Mouse (Mus musculus): Measurements from ENCODE around the gene Rassf5.

The Rassf5 gene

DNA sequence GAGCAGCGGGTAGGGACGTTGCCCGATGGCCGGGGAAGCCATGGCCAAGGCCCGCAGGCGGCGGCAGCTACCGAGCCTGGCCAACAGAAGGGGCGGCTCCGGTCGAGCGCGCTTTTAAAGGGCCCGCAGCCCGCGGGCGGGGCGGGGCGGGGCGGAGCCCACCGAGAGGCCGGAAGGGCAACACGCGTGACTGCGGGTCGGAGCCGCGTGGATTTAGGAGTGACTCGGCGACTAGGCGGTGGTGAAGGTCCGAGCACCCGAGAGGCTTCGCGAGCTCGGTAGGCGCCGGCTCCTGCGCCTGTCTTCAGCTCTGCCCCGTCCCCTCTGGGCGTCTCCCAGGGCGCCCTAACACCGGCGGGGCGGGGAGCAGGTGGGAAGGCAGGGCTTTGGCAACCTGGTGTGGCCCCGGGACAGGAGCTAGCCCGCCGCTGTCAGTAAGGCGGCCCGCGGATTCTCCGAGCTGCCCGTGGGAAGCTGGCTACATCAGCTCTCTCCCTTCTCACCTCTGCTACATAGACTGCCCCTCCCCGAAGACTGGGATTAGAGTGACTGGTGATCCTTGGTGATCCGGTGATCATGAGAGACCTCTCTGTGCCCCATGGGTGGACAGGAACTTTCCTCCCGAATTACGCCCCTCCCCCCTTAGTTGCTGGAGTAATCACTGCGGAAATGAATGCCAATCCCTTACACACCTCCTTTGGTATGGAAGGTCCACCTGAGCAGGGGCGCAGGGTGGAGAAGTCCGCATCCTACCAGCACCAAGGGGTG, at the start of gene Rassf5:
Gene Rassf5, minus strand, starts transcription at position 170 of the 768 bp plus-strand sequence.
- in situ Hi-C loops (cut with MboI, MseI) = no loop called here

DNA sequence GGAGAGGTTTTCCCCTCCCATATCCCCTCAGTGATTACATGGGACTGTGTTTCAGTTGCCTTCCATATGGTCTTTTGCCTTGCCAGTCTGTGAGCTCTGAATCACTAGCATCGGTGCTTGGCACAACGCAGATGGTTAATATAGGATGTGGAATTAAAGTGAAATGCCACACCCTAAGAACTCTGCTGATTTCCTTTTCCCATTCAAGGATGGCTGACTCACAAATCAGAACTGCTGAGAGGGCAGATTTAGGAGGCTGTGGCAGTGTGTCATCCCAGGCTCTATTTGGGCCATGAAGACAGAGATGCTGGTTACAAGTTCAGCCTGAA, 48.8 kb upstream of the Rassf5 start:
- in situ Hi-C loops (cut with MboI, MseI) = no loop called here

- in situ Hi-C loops (cut with MboI, MseI) = no loop called here
These were observed 48.3 kb upstream of the Rassf5 start for GRCm38 (mm10) chr1:131293221-131293921.

- in situ Hi-C loops (cut with MboI, MseI) = no loop called here
These were observed 45.6 kb upstream of the Rassf5 start for GRCm38 (mm10) chr1:131290648-131291047.

- in situ Hi-C loops (cut with MboI, MseI) = loop anchor here (5.0 kb wide), 1 partner anchor 263 kb away; no protein-coding TSS in a partner anchor
These were observed 43.9 kb upstream of the Rassf5 start for GRCm38 (mm10) chr1:131288938-131289337.

DNA sequence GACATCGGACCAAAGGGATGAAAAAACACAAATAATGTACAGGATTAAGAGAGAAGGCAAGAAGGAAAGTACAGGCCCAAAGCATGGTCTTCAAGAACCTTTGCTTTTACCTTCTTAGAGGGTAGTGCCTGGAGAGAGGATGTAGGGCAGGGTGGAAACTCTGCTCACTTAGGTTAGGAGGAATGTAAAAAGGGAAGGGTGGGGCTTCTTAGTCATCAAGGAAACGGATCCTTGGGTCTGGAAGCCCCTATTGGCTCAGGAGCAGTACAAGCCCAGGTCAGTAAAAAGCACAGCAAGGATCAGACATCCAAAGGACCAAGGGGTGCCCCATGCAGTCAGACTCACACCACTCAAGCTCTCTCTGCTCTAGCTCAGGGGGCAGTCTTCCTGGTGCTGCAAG, 42.2 kb upstream of the Rassf5 start:
- in situ Hi-C loops (cut with MboI, MseI) = loop anchor here (5.0 kb wide), 1 partner anchor 265 kb away; no protein-coding TSS in a partner anchor

- in situ Hi-C loops (cut with MboI, MseI) = loop anchor here (5.0 kb wide), 1 partner anchor 265 kb away; no protein-coding TSS in a partner anchor
These were observed 41.7 kb upstream of the Rassf5 start for GRCm38 (mm10) chr1:131286803-131287202.

- in situ Hi-C loops (cut with MboI, MseI) = loop anchor here (5.0 kb wide), 1 partner anchor 268 kb away; no protein-coding TSS in a partner anchor
These were observed 39.6 kb upstream of the Rassf5 start for GRCm38 (mm10) chr1:131284616-131285015.

DNA sequence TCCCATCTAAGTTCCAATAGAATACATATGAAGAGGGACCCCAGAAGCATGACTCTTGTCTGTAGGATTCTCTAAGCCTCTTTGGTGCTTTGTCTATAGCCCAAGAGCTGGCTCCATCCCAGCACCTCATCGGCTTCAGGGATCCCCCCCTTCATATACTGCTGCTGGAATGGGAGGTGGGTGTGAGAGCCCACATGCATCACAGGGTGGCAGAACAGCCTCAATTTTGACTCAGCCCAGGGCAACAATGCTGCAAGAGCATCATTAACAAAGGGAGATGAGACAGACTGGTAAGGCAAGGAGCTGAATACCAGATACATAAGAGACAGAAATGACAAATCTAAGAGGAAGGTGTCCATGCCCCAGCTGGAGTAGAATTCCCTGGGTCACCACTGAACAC, 39.1 kb upstream of the Rassf5 start:
- in situ Hi-C loops (cut with MboI, MseI) = no loop called here

DNA sequence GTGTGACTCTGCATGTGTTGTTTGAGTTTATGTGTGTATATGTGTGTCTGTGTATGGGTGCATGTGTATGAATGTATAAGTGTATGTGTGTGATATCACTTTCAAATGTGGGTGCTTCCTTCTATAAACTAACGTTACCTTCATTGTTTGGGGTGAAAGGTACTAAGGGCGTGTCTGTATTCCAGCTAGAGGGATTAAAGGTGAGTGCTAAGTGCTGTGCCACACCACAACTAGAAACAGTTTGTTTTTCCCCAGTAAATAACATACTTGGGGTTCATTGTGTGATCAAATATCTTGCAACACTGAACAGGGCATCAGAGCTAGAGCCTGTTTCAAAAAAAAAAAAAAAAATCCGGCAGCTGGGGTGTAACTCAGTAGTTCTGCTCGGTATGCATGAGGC, 36.7 kb upstream of the Rassf5 start:
- in situ Hi-C loops (cut with MboI, MseI) = no loop called here

GRCm38 (mm10) chr1:131280280-131280679, 35.2 kb upstream of the Rassf5 start:
- in situ Hi-C loops (cut with MboI, MseI) = no loop called here

GRCm38 (mm10) chr1:131279456-131279776, 34.4 kb upstream of the Rassf5 start, which contains the start of gene Ikbke:
Ikbke (minus strand) TSS chr1:131279606.
- in situ Hi-C loops (cut with MboI, MseI) = no loop called here

- in situ Hi-C loops (cut with MboI, MseI) = no loop called here
These were observed 33.8 kb upstream of the Rassf5 start for GRCm38 (mm10) chr1:131278606-131279455.

GRCm38 (mm10) chr1:131276831-131277230, 31.8 kb upstream of the Rassf5 start:
- in situ Hi-C loops (cut with MboI, MseI) = no loop called here

GRCm38 (mm10) chr1:131275577-131275976, 30.5 kb upstream of the Rassf5 start:
- in situ Hi-C loops (cut with MboI, MseI) = no loop called here

GRCm38 (mm10) chr1:131274725-131275539, 29.9 kb upstream of the Rassf5 start:
- in situ Hi-C loops (cut with MboI, MseI) = no loop called here

DNA sequence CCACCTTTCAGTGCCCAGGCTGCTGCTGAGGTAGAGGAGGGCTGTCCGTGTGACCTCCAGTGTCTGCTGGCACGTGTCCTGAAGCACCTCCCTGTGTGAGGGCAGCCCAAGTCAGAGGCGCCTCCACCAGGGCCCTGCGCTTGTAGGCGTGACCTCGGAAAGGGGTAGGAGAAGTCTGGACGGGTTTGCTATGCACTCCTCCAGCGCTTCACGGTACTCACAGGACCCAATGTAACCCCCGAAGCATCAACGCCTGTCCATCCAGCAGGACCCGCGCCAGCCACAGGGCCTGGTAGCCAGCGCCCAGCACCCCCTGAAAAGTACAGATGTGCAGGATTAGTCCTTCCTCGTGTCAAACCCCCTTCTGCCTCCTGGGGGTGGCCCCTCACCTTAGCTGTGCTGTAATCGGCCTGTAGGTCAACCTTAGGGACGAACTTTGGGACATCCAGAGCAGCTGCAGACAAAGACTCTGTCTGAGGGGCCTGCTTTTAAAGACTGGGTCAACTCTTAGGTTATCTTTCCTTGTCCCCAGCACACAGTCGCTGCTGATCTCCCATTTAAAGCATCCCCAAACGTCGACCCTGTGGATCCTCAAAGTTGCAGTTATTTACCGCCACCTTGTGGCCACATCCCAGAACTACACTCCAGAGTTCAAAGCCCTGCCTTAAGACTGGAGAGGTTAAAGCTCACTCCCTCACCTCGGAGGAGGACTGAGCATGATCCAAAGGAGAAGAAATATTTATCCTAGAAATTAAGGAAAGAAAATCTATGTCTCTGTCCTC, 24.9 kb upstream of the Rassf5 start:
- in situ Hi-C loops (cut with MboI, MseI) = no loop called here

GRCm38 (mm10) chr1:131268776-131269175, 23.7 kb upstream of the Rassf5 start:
- in situ Hi-C loops (cut with MboI, MseI) = no loop called here

DNA sequence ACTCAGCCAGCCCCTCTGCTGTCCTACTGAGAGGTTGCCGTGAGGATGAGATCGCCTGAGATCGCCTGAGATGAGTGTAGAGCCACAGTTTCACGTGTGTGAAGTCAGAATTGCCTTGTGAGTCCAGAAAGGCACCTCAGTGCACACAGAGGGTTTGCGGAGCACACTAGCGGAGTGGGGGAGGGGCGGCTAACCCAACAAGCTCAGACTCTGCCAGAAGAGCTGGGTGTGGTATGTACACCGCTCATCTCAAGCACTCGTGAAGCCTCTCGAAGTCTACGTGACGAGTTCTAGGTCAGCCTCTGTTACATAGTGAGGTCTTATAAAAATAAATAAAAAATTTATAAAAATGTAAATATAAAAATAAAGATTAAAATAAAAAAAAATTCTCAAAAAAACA, 18.8 kb upstream of the Rassf5 start:
- in situ Hi-C loops (cut with MboI, MseI) = loop anchor here (5.0 kb wide), 1 partner anchor 92 kb away; no protein-coding TSS in a partner anchor

DNA sequence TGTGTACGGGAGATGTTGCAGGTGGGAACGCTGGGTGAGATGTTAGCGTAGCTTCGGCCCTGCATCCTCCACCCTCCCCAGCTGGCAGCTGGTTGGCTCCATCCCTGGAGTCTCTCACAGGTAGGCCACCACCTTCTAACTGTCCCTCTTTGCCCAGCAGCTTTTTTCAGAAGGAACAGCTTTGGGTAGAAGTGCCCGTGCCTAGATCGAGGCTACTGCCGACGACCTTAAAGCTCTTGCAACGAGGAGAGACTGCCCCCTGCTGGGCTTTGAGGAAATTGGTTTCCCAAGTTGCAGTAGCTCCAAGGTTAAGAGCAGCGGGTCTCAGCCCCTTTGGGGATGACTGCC, 15.2 kb upstream of the Rassf5 start:
- in situ Hi-C loops (cut with MboI, MseI) = loop anchor here (5.0 kb wide), 1 partner anchor 88 kb away; no protein-coding TSS in a partner anchor
